7 mouse cellular contexts compared by ENCODE assay signal in the genomic region with DNA sequence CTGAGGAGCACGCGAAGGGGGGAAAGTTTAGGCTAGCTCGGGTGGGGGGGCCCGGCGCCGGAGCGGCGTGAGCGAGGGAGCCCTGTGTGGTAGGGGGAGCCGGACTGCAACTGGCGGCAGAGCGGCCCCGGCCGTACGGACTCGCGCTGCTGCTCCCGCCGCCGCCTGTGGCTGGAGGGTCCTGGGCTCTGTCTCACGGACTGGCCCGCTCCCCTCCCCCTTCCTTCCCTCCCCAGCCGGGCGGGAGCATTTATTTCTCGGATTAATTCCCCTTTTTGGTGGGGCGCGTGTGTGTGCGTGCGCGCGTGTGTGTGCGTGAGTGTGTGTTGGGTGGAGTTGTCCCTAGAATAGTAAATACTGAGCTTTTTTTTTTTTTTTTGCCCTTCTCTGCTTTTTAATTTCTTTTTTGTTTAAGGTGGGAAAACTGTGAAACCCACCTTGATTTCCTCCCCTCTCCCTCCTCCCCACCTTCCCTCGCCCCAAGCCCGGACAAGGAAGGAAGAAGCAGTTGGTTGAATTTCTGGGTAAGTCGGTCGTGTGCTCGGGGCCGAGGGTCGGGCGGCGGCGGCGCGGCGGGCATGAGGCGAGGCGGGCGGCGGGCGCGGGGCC. TPM values are rescaled to one million over a fixed set of nuclear protein-coding genes. Genes with fewer than 3 reads are reported as not detected.
DNase-seq lines count a peak whose midpoint lies in the region; ATAC-seq and TF ChIP-seq lines count a peak whose summit lies in the region.

No protein-coding gene starts in this region.

- peaks cover 37% of the 10 kb centered on the region for H3K4me1 ChIP-seq in megakaryocyte, embryonic 14.5 days
- H3K4me1 ChIP-seq in forebrain, embryonic 10.5 days, result peaks cover 31% of the 10 kb centered on the region
- peaks cover 15% of the 10 kb centered on the region; the same call in 1 of the 2 replicates for H3K4me1 ChIP-seq in small intestine, adult 2 months (ENCODE audit: control insufficient read depth, insufficient read depth, insufficient read length, low read length)

- H3K27me3 ChIP-seq in megakaryocyte, embryonic 14.5 days (replicated peaks), result no peaks in the 10 kb centered on the region
- no peaks in the 10 kb centered on the region for H3K27me3 ChIP-seq in forebrain, embryonic 10.5 days (ENCODE audit: poor library complexity, severe bottlenecking)
- no peaks in the 10 kb centered on the region for H3K27me3 ChIP-seq in small intestine, adult 2 months (ENCODE audit: control insufficient read depth, insufficient read depth, low read length)

- no peak for TF ChIP-seq POLR2A in small intestine, adult 2 months (IDR thresholded peaks at IDR 0.05; ENCODE audit: low read depth, low read length)

- WGBS in forebrain, embryonic 10.5 days, result under 1% methylated on average over 50 of the region's 51 CpGs
- 2% methylated on average over 51 of the region's 51 CpGs for WGBS in small intestine, adult 2 months

- H3K36me3 ChIP-seq in megakaryocyte, embryonic 14.5 days (replicated peaks; ENCODE audit: low read length), result peaks cover 13% of the 10 kb centered on the region
- H3K36me3 ChIP-seq in forebrain, embryonic 10.5 days (replicated peaks), result peaks cover 29% of the 10 kb centered on the region
- H3K36me3 ChIP-seq in small intestine, adult 2 months (ENCODE audit: control insufficient read depth, insufficient read depth, low read length), result no peaks in the 10 kb centered on the region

- peak overlapping the region; percentile 99 for H3K4me3 ChIP-seq in megakaryocyte, embryonic 14.5 days (replicated peaks)
- peak overlapping the region; percentile 84 for H3K4me3 ChIP-seq in forebrain, embryonic 10.5 days
- peak overlapping the region; percentile 87 for H3K4me3 ChIP-seq in small intestine, adult 2 months (ENCODE audit: low read depth, low read length)

- no peak for TF ChIP-seq CTCF in small intestine, adult 2 months (IDR thresholded peaks at IDR 0.05; ENCODE audit: extremely low read depth, insufficient read length, insufficient replicate concordance, low read depth, low read length)

- peak overlapping the region; percentile 100 for H3K27ac ChIP-seq in forebrain, embryonic 10.5 days
- peak overlapping the region; percentile 87 for H3K27ac ChIP-seq in small intestine, adult 2 months (ENCODE audit: insufficient read depth, low read depth, low read length)

- no peak for ATAC-seq in megakaryocyte, adult 5-6 weeks (ENCODE audit: poor library complexity, severe bottlenecking)

- H3K9me3 ChIP-seq in megakaryocyte, embryonic 14.5 days, result no peaks in the 10 kb centered on the region
- 0 out of 2 replicates have a peak, but pooled peaks cover 3% of the 10 kb centered on the region for H3K9me3 ChIP-seq in forebrain, embryonic 10.5 days

- no peak for DNase-seq in forebrain, embryonic 10.5 days (ENCODE audit: extremely low spot score, low spot score)
- DNase-seq in liver, result peak; percentile 60
- no peak for DNase-seq in spleen, adult 18-20 months
- DNase-seq in thymus, postnatal 10 days (ENCODE audit: low spot score in 2 of 2), result no peak

RNA-seq across cellular contexts. Expression of gene Xpo1, which starts 0.5 kb away (rescaled TPM):
- 3.2 and 4.6 TPM in 2 replicates for polyA plus RNA-seq in megakaryocyte, embryonic 14.5 days (2012; ENCODE audit: insufficient read depth, low replicate concordance)
- total RNA-seq in megakaryocyte, adult 5-6 weeks (2015), result 102 and 115 TPM in 2 replicates
- total RNA-seq in megakaryocyte, adult 5-6 weeks (2017), result 173 and 210 TPM in 2 replicates
- 135 and 146 TPM in 2 replicates for polyA plus RNA-seq in forebrain, embryonic 10.5 days (2016; fragmentation: Nextera tagmentation; extraction: Ambion mirVana)
- polyA plus RNA-seq in small intestine, adult 2 months (2012; rRNA removed), result 1.2 and 1.8 TPM in 2 replicates

RNA-seq across cellular contexts. Expression of gene Usp34, which starts 50.4 kb away (rescaled TPM):
- polyA plus RNA-seq in megakaryocyte, embryonic 14.5 days (2012; ENCODE audit: insufficient read depth, low replicate concordance), result 0.81 TPM in 1 of 2 replicates, not detected in the other
- total RNA-seq in megakaryocyte, adult 5-6 weeks (2015), result 48.5 and 54.5 TPM in 2 replicates
- 39.3 and 46.1 TPM in 2 replicates for total RNA-seq in megakaryocyte, adult 5-6 weeks (2017)
- polyA plus RNA-seq in forebrain, embryonic 10.5 days (2016; fragmentation: Nextera tagmentation; extraction: Ambion mirVana), result 21.7 and 26.1 TPM in 2 replicates
- polyA plus RNA-seq in small intestine, adult 2 months (2012; rRNA removed), result 1.4 and 3.1 TPM in 2 replicates

Comparison
In these comparisons a context has a peak if more than half of its experiments do, and no peak if none do; other contexts are left out.
1. RNA of gene Xpo1, which starts 0.5 kb away (polyA plus RNA-seq): 135 to 146 TPM in forebrain, embryonic 10.5 days; 3.2 to 4.6 TPM in megakaryocyte, embryonic 14.5 days and 1.2 to 1.8 TPM in small intestine, adult 2 months; every median in the first group is over 10 times any median in the second.
2. Peak in every context shown above with its lines, with median percentiles within 50 percentile points of each other: H3K4me3 ChIP-seq.